Mouse (Mus musculus): ENCODE measurements around the gene Alg9. TPM values are rescaled to one million over a fixed set of nuclear protein-coding genes. Genes with fewer than 3 reads are reported as not detected.
A peak's percentile ranks its signal among the peaks of the same experiment; 100 is the strongest.
"Not testable (repeated sequence)": the region's sequence is repeated elsewhere in the genome, so short reads cannot be mapped to it uniquely, and the experiment has no call there.

Gene Alg9
- polyA plus RNA-seq, 1 experiment from 2014 or later, result 39.0 TPM

GRCm38 (mm10) chr9:50821651-50822050 lies 46.8 kb downstream of the Alg9 start:
- Histone ChIP-seq H3K9me3 (no peaks in the 10 kb centered on the region), H3K27me3 (no peaks in the 10 kb centered on the region), H3K27ac (no peak overlapping the region), H3K36me3 (peaks cover 62% of the 10 kb centered on the region), H3K9ac (replicated peaks) (no peak overlapping the region), H3K4me2 (no peak overlapping the region), H3K4me3 (replicated peaks) (no peak overlapping the region), H3K4me1 (replicated peaks) (no peaks in the 10 kb centered on the region)
- 91% methylated on average over 6 of the region's 6 CpGs for WGBS
- no peak for ATAC-seq (ENCODE audit: insufficient number of reproducible peaks, insufficient read depth, low FRiP score, low TSS enrichment, low read depth)

- Histone ChIP-seq H3K4me1 (replicated peaks) (no peaks in the 10 kb centered on the region), H3K9ac (replicated peaks) (no peak overlapping the region), H3K27ac (no peak overlapping the region), H3K36me3 (peaks cover 58% of the 10 kb centered on the region), H3K4me2 (no peak overlapping the region), H3K27me3 (no peaks in the 10 kb centered on the region), H3K9me3 (no peaks in the 10 kb centered on the region), H3K4me3 (replicated peaks) (no peak overlapping the region)
- ATAC-seq (ENCODE audit: insufficient number of reproducible peaks, insufficient read depth, low FRiP score, low TSS enrichment, low read depth), result no peak
- WGBS, result 93% methylated on average over 5 of the region's 5 CpGs
Observed at GRCm38 (mm10) chr9:50822216-50822615, 47.4 kb downstream of the Alg9 start.

GRCm38 (mm10) chr9:50823779-50824453 lies 49.1 kb downstream of the Alg9 start:
- Histone ChIP-seq H3K36me3 (peaks cover 59% of the 10 kb centered on the region), H3K27me3 (no peaks in the 10 kb centered on the region), H3K27ac (no peak overlapping the region), H3K4me1 (replicated peaks) (no peaks in the 10 kb centered on the region), H3K4me2 (no peak overlapping the region), H3K9ac (replicated peaks) (no peak overlapping the region), H3K4me3 (replicated peaks) (no peak overlapping the region), H3K9me3 (no peaks in the 10 kb centered on the region)
- 86% methylated on average over 11 of the region's 11 CpGs for WGBS
- no peak for ATAC-seq (ENCODE audit: insufficient number of reproducible peaks, insufficient read depth, low FRiP score, low TSS enrichment, low read depth)

- Histone ChIP-seq H3K4me2 (no peak overlapping the region), H3K27me3 (no peaks in the 10 kb centered on the region), H3K27ac (no peak overlapping the region), H3K9ac (replicated peaks) (no peak overlapping the region), H3K4me1 (replicated peaks) (no peaks in the 10 kb centered on the region), H3K4me3 (replicated peaks) (no peak overlapping the region), H3K36me3 (peaks cover 40% of the 10 kb centered on the region), H3K9me3 (no peaks in the 10 kb centered on the region)
- WGBS, result 86% methylated on average over 5 of the region's 5 CpGs
- ATAC-seq (ENCODE audit: insufficient number of reproducible peaks, insufficient read depth, low FRiP score, low TSS enrichment, low read depth), result no peak
Observed at GRCm38 (mm10) chr9:50831514-50831913, 56.7 kb downstream of the Alg9 start.

- no peak for ATAC-seq (ENCODE audit: insufficient number of reproducible peaks, insufficient read depth, low FRiP score, low TSS enrichment, low read depth)
- WGBS, result 94% methylated on average over 4 of the region's 4 CpGs
Observed at GRCm38 (mm10) chr9:50832162-50832561, 57.3 kb downstream of the Alg9 start.

GRCm38 (mm10) chr9:50832582-50832981 lies 57.8 kb downstream of the Alg9 start:
- H3K27me3 ChIP-seq; H3K4me2 ChIP-seq; H3K27ac ChIP-seq; H3K4me3 ChIP-seq (replicated peaks); H3K4me1 ChIP-seq (replicated peaks); H3K9ac ChIP-seq (replicated peaks); ATAC-seq (ENCODE audit: insufficient number of reproducible peaks, insufficient read depth, low FRiP score, low TSS enrichment, low read depth); H3K9me3 ChIP-seq: not testable (repeated sequence)
- WGBS, result 85% methylated on average over 2 of the region's 2 CpGs
- H3K36me3 ChIP-seq, result peaks cover 42% of the 10 kb centered on the region

More at GRCm38 (mm10) chr9:50832162-50832561, 57.3 kb downstream of the Alg9 start:
- Histone ChIP-seq H3K27ac (no peak overlapping the region), H3K9ac (replicated peaks) (no peak overlapping the region), H3K27me3 (no peaks in the 10 kb centered on the region), H3K4me2 (no peak overlapping the region), H3K4me3 (replicated peaks) (no peak overlapping the region), H3K36me3 (peaks cover 41% of the 10 kb centered on the region), H3K4me1 (replicated peaks) (no peaks in the 10 kb centered on the region), H3K9me3 (no peaks in the 10 kb centered on the region)

- Histone ChIP-seq H3K9me3 (no peaks in the 10 kb centered on the region), H3K27ac (no peak overlapping the region), H3K9ac (replicated peaks) (no peak overlapping the region), H3K4me2 (no peak overlapping the region), H3K27me3 (no peaks in the 10 kb centered on the region), H3K36me3 (peaks cover 36% of the 10 kb centered on the region; the same call in 1 of the 2 replicates), H3K4me1 (replicated peaks) (no peaks in the 10 kb centered on the region), H3K4me3 (replicated peaks) (no peak overlapping the region)
- no peak for ATAC-seq (ENCODE audit: insufficient number of reproducible peaks, insufficient read depth, low FRiP score, low TSS enrichment, low read depth)
- WGBS, result 87% methylated on average over 8 of the region's 8 CpGs
Observed at GRCm38 (mm10) chr9:50833786-50834185, 59.0 kb downstream of the Alg9 start.

- peaks cover 31% of the 10 kb centered on the region; the same call in 1 of the 2 replicates for H3K36me3 ChIP-seq
- ATAC-seq (ENCODE audit: insufficient number of reproducible peaks, insufficient read depth, low FRiP score, low TSS enrichment, low read depth), result no peak
Observed at GRCm38 (mm10) chr9:50835068-50835705, 60.4 kb downstream of the Alg9 start.

GRCm38 (mm10) chr9:50836097-50836496 lies 61.3 kb downstream of the Alg9 start:
- no peaks in the 10 kb centered on the region for H3K9me3 ChIP-seq
- 89% methylated on average over 4 of the region's 4 CpGs for WGBS
- no peak overlapping the region for H3K4me3 ChIP-seq (replicated peaks)
- no peaks in the 10 kb centered on the region for H3K4me1 ChIP-seq (replicated peaks)
- H3K9ac ChIP-seq (replicated peaks), result no peak overlapping the region
- H3K36me3 ChIP-seq, result peaks cover 30% of the 10 kb centered on the region; the same call in 1 of the 2 replicates
- no peak overlapping the region for H3K4me2 ChIP-seq
- H3K27me3 ChIP-seq, result no peaks in the 10 kb centered on the region
- ATAC-seq (ENCODE audit: insufficient number of reproducible peaks, insufficient read depth, low FRiP score, low TSS enrichment, low read depth), result no peak
- H3K27ac ChIP-seq, result no peak overlapping the region

More at GRCm38 (mm10) chr9:50835068-50835705, 60.4 kb downstream of the Alg9 start:
- Histone ChIP-seq H3K27me3 (no peaks in the 10 kb centered on the region), H3K4me3 (replicated peaks) (no peak overlapping the region), H3K27ac (no peak overlapping the region), H3K4me1 (replicated peaks) (no peaks in the 10 kb centered on the region), H3K9ac (replicated peaks) (no peak overlapping the region), H3K9me3 (no peaks in the 10 kb centered on the region), H3K4me2 (no peak overlapping the region)
- WGBS, result 88% methylated on average over 10 of the region's 10 CpGs

GRCm38 (mm10) chr9:50841079-50841789 lies 66.4 kb downstream of the Alg9 start:
- Histone ChIP-seq H3K4me2 (no peak overlapping the region), H3K9ac (replicated peaks) (no peak overlapping the region), H3K27me3 (no peaks in the 10 kb centered on the region), H3K9me3 (no peaks in the 10 kb centered on the region), H3K4me1 (replicated peaks) (peaks cover 5% of the 10 kb centered on the region), H3K27ac (no peak overlapping the region), H3K36me3 (peaks cover 32% of the 10 kb centered on the region), H3K4me3 (replicated peaks) (no peak overlapping the region)
- 91% methylated on average over 13 of the region's 13 CpGs for WGBS
- no peak for ATAC-seq (ENCODE audit: insufficient number of reproducible peaks, insufficient read depth, low FRiP score, low TSS enrichment, low read depth)

GRCm38 (mm10) chr9:50845081-50845480 lies 70.3 kb downstream of the Alg9 start, which contains the start of gene Ppp2r1b:
TSS of gene Ppp2r1b (plus strand) at chr9:50845301.
- Histone ChIP-seq H3K4me1 (replicated peaks) (peaks cover 21% of the 10 kb centered on the region), H3K9me3 (no peaks in the 10 kb centered on the region), H3K4me3 (replicated peaks) (no peak within 1 kb of the TSS), H3K27me3 (no peaks in the 10 kb centered on the region), H3K9ac (replicated peaks) (no peak within 1 kb of the TSS), H3K4me2 (no peak within 1 kb of the TSS), H3K27ac (peak within 1 kb of the TSS; percentile 54; the same call in 1 of the 2 replicates), H3K36me3 (peaks cover 23% of the 10 kb centered on the region)
- no peak for ATAC-seq (ENCODE audit: insufficient number of reproducible peaks, insufficient read depth, low FRiP score, low TSS enrichment, low read depth)
- WGBS, result 91% methylated on average over 3 of the region's 3 CpGs
